Mouse (Mus musculus) lung, postnatal 0 days (tissue): ENCODE data around the gene C1qtnf7. TPM values are rescaled to one million over a fixed set of nuclear protein-coding genes. Genes with fewer than 3 reads are reported as not detected.

Source experiments
- ATAC-seq: fragments of 200-750 bp; cut with Nextera tagmentation; 2 replicates; pipeline ENCODE4 v1.8.0; 2017; ENCODE audit warnings: moderate library complexity
- DNase-seq: peaks from one replicate; pipeline ENCODE4 v3.0.0-alpha.2; 2016; ENCODE audit warnings: low spot score
- H3K27ac ChIP-seq: fragments of 300-500 bp; sonication (generic); 2 replicates; pipeline ENCODE4 v1.5.1; 2014; ENCODE audit warnings: antibody characterized with exemption, mild to moderate bottlenecking, low read length, mixed read lengths
- H3K27me3 ChIP-seq: fragments of 300-500 bp; sonication (generic); replicated peaks from 2 replicates; pipeline ENCODE4 v1.6.1; 2014; ENCODE audit warnings: low read length, mixed read lengths; ENCODE audit not compliant: insufficient read depth
- H3K36me3 ChIP-seq: fragments of 300-500 bp; sonication (generic); 2 replicates; pipeline ENCODE4 v1.6.1; 2014; ENCODE audit warnings: low read length, mixed read lengths; ENCODE audit not compliant: insufficient read depth
- H3K4me1 ChIP-seq: fragments of 300-500 bp; sonication (generic); 2 replicates; pipeline ENCODE4 v1.6.1; 2014; ENCODE audit warnings: antibody characterized with exemption, low read depth, low read length, mixed read lengths; ENCODE audit not compliant: insufficient read depth
- H3K4me2 ChIP-seq: fragments of 300-500 bp; sonication (generic); replicated peaks from 2 replicates; pipeline ENCODE4 v1.6.1; 2014; ENCODE audit warnings: low read depth, mild to moderate bottlenecking, low read length, moderate library complexity, mixed read lengths
- H3K4me3 ChIP-seq: fragments of 300-500 bp; sonication (generic); 2 replicates; pipeline ENCODE4 v1.5.1; 2014; ENCODE audit warnings: low read depth, low read length
- H3K9ac ChIP-seq: fragments of 300-500 bp; sonication (generic); replicated peaks from 2 replicates; pipeline ENCODE4 v1.6.1; 2014; ENCODE audit warnings: low read depth, mild to moderate bottlenecking
- H3K9me3 ChIP-seq: fragments of 300-500 bp; sonication (generic); 2 replicates; pipeline ENCODE4 v1.6.1; 2016; ENCODE audit warnings: low read length, mixed read lengths
- CTCF ChIP-seq: IDR thresholded peaks from 2 replicates; pipeline ENCODE4 v1.5.1; 2016; ENCODE audit warnings: antibody characterized with exemption, mild to moderate bottlenecking
- EP300 ChIP-seq: IDR thresholded peaks from 2 replicates; pipeline ENCODE4 v1.6.1; 2016; ENCODE audit warnings: antibody characterized with exemption, mild to moderate bottlenecking, control low read depth
- WGBS: fragments of 180-500 bp; shearing (Covaris S2); extraction: QIAGEN DNeasy Blood & Tissue Kit; methylation state at CpG from one replicate; pipeline ENCODE4 v1.1.7; 2014; 5-methylcytosine and 5-hydroxymethylcytosine counted together
- polyA plus RNA-seq: library from polyadenylated mRNA; unstranded; fragments of >200 nt; fragmentation: Nextera tagmentation; extraction: Ambion mirVana; gene quantifications from 2 replicates; pipeline ENCODE4 v1.2.1, GENCODE M21; 2015

The C1qtnf7 gene
- polyA plus RNA-seq, 1 experiment from 2014 or later: 37.2 TPM

DNA sequence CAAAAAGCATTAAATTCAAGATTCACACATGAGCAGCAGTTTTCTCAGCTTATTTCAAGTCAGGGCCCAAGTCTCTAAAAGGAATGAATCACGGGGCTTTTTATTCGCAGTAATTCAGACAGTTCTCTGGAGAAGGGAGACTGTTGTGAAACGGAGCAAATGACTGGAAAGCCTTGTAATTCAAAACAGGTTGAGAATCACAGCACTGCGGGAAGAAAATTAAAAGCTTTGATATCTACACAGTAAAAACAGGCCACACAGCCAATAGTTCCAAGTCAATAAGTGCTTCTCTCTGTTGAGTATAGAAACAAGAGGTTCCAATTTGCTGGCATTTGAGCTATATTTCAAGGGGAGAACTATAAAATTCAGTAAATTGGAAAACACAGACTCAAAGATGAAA lies 129.7 kb downstream of the C1qtnf7 start:
- H3K27me3 ChIP-seq: no peaks in the 10 kb centered on the region
- H3K9me3 ChIP-seq: no peaks in the 10 kb centered on the region
- no peak for ATAC-seq
- H3K9ac ChIP-seq: no peak overlapping the region
- TF ChIP-seq CTCF (no peak), EP300 (no peak)
- no peak for DNase-seq
- H3K4me3 ChIP-seq: no peak overlapping the region
- WGBS: 78% methylated on average over 4 of the region's 4 CpGs
- no peak overlapping the region for H3K4me2 ChIP-seq
- H3K36me3 ChIP-seq: no peaks in the 10 kb centered on the region
- no peak overlapping the region for H3K27ac ChIP-seq
- H3K4me1 ChIP-seq: no peaks in the 10 kb centered on the region

DNA sequence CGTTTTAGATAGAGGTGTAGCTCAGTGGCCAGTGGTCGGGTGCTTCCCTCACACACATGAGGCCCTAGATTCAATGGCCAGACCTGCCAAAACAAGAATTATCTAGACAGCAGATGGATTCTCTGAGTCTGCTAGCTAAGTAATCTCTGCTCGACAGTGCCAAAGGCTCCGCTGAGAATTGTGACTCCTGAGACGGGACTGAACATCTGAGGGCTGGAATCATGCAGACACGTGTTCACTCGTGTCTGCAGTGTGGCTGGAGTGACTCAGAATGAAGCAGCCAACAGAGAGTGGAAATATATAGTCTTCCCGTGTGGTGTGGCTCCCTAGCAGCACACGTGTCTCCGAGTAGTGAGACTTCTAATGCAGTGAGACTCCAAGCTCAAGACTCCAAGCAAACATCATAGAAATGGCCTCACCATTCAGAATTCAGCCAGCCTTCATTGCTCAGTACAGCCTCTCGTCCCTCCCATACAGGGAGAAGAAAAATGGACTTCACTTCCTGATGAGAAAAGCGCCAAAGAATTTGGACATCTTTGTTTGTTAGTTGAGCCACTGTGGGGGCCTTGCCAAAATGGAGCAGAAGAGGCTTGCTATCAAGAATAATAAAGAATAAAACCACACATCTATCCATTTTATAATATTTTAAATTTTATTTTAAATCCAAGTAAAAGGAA lies 131.9 kb downstream of the C1qtnf7 start:
- no peak overlapping the region for H3K4me2 ChIP-seq
- H3K4me3 ChIP-seq: no peak overlapping the region
- peak; percentile 71 for ATAC-seq
- H3K9ac ChIP-seq: no peak overlapping the region
- no peaks in the 10 kb centered on the region for H3K9me3 ChIP-seq
- peak; percentile 68 for DNase-seq
- WGBS: 60% methylated on average over 12 of the region's 12 CpGs
- H3K4me1 ChIP-seq: no peaks in the 10 kb centered on the region
- no peak overlapping the region for H3K27ac ChIP-seq
- TF ChIP-seq EP300: no peak
- TF ChIP-seq CTCF: no peak
- H3K36me3 ChIP-seq: no peaks in the 10 kb centered on the region
- H3K27me3 ChIP-seq: no peaks in the 10 kb centered on the region

DNA sequence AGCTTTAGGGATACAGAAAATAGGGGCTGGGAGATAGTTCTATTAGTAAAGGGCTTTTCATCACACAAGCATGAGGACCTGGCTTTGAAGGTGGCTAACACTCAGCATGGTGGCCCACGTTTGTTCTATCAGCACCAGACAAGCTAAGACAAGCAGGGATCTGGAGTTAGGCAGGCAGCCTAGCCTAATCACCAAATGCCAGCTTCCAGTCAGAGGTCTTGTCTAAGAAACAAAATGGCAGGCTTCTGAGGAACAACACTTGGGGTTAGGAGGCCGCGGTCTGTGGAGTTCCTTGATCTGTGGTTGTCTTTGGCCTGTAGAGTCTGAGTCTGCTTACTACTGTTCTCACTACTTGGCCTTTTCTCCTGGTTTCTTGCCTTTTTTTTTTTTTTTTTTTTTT lies 146.2 kb downstream of the C1qtnf7 start:
- ATAC-seq (no peak), DNase-seq (no peak)
- Histone ChIP-seq H3K27ac (peak overlapping the region; percentile 72), H3K9me3 (no peaks in the 10 kb centered on the region), H3K27me3 (no peaks in the 10 kb centered on the region), H3K36me3 (0 out of 2 replicates have a peak, but pooled peaks cover under 1% of the 10 kb centered on the region), H3K4me3 (peak overlapping the region; percentile 36; the same call in 1 of the 2 replicates), H3K9ac (no peak overlapping the region), H3K4me1 (peaks cover 12% of the 10 kb centered on the region; the same call in 1 of the 2 replicates), H3K4me2 (peak overlapping the region; percentile 61)
- no peak for TF ChIP-seq CTCF
- TF ChIP-seq EP300: no peak
- 89% methylated on average over 3 of the region's 3 CpGs for WGBS

DNA sequence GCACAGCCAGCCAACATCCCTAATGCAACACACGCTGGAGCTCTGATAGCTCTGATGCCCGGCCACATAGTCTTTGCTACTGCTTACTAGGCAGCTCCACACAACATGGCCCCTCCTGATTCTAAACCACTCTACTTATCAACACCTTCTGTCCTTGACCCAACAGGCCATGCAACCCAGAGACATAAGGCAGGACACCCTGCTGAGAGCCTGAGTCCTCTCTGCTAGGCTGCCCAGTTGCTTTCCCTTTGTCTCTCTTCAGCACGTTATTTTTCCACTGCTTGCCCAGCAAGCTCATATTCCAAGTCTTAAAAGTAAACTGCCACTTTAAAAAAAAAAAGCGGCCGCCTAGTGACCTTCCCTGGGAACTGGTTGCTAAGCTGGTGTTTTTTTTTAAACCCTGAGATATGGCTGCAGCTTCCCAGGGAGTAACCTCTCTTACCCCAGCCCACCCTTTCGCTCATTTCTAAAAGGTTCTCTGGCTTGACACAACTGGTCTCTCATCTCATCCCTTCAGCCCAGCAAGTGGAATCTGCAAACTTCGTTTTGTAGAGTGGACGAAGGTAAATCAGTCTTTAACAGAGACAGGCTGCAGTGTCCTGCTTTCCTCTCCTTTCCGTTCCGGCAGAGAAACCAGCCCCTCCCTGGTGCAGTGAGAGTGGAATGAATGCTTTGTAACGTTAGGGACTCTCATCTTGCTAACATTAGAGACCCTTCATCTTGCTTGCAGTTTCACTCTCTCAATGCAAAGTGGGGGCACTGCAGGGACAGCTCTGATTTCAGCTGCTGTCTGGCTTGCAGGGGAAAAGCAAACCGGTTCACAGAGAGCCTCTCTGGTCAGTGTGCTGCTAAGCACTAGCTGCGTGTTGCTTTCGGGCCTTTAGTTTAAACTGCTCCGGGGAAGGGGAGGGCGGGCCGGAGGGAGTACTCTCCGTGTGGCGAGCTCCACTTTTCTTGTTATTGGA lies 146.9 kb downstream of the C1qtnf7 start, which contains the start of gene Cc2d2a:
Gene Cc2d2a (plus strand): TSS at position 350 of the 965 bp plus-strand sequence.
- ATAC-seq (peak; percentile 77), DNase-seq (peak; percentile 81)
- Histone ChIP-seq H3K9me3 (no peaks in the 10 kb centered on the region), H3K36me3 (0 out of 2 replicates have a peak, but pooled peaks cover 6% of the 10 kb centered on the region), H3K4me2 (peak within 1 kb of the TSS; percentile 61), H3K9ac (no peak within 1 kb of the TSS; the same call in 1 of the 2 replicates), H3K4me1 (peaks cover 12% of the 10 kb centered on the region; the same call in 1 of the 2 replicates), H3K27me3 (no peaks in the 10 kb centered on the region), H3K27ac (peak within 1 kb of the TSS; percentile 72), H3K4me3 (peak within 1 kb of the TSS; percentile 36)
- TF ChIP-seq EP300 (no peak), CTCF (peak; percentile 46)
- WGBS: 3% methylated on average over 19 of the region's 19 CpGs

DNA sequence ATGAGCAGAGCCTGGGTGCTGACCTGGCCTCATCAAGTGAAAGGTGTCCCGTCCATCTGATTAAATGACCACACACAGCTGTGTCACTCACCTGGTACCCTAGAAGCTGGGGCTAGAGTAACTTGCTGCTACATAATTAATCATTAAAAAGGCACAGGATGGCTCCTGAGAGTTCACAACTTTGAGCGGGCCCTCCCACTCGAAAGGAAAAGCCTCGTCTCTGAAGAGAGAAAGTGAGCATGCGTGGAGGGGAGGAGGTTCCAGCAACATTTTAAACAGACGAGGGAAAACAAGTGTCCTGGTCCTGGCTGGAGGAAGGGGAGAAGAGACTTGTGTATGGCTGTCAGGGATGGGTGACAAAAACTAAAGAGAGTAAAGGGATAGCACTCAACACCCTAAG lies 148.2 kb downstream of the C1qtnf7 start:
- Histone ChIP-seq H3K9ac (no peak overlapping the region), H3K9me3 (no peaks in the 10 kb centered on the region), H3K36me3 (0 out of 2 replicates have a peak, but pooled peaks cover 6% of the 10 kb centered on the region), H3K27me3 (no peaks in the 10 kb centered on the region), H3K4me1 (peaks cover 12% of the 10 kb centered on the region; the same call in 1 of the 2 replicates), H3K4me3 (no peak overlapping the region), H3K4me2 (peak overlapping the region; percentile 34), H3K27ac (no peak overlapping the region)
- 23% methylated on average over 6 of the region's 6 CpGs for WGBS
- ATAC-seq (no peak), DNase-seq (no peak)
- TF ChIP-seq CTCF: no peak
- TF ChIP-seq EP300: no peak

DNA sequence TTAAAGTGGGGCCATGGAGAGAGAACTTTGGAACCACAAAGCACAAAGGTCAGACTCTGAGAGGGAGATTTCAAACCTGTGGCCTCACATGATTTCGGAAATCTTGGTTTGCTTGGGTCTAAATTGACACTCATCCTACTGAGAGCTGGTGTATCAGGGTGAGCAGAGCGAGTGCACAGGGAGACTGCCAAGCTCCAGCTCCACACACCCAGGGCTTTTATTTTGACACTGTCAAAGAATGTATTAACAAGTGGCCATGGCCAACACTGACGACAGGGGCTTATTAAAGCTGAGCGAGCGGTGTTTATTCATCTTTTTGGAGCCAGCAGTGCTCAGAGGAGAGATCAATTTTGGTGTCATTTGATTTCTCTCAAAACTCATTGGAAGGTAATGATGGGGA lies 149.8 kb downstream of the C1qtnf7 start:
- Histone ChIP-seq H3K36me3 (0 out of 2 replicates have a peak, but pooled peaks cover 6% of the 10 kb centered on the region), H3K4me2 (peak overlapping the region; percentile 45), H3K9ac (no peak overlapping the region), H3K4me1 (peaks cover 12% of the 10 kb centered on the region; the same call in 1 of the 2 replicates), H3K4me3 (peak overlapping the region; percentile 12; the same call in 1 of the 2 replicates), H3K9me3 (no peaks in the 10 kb centered on the region), H3K27ac (no peak overlapping the region), H3K27me3 (no peaks in the 10 kb centered on the region)
- TF ChIP-seq CTCF (no peak), EP300 (no peak)
- ATAC-seq (peak; percentile 57), DNase-seq (peak; percentile 52)
- 26% methylated on average over 5 of the region's 5 CpGs for WGBS

Other genes starting within 250 kb of the C1qtnf7 start
- gene Cc2d2a, start 146.8 kb downstream of the C1qtnf7 start, polyA plus RNA-seq: 7.7 and 8.7 TPM in 2 replicates